8 mouse cellular contexts compared by ENCODE assay signal in the genomic region with DNA sequence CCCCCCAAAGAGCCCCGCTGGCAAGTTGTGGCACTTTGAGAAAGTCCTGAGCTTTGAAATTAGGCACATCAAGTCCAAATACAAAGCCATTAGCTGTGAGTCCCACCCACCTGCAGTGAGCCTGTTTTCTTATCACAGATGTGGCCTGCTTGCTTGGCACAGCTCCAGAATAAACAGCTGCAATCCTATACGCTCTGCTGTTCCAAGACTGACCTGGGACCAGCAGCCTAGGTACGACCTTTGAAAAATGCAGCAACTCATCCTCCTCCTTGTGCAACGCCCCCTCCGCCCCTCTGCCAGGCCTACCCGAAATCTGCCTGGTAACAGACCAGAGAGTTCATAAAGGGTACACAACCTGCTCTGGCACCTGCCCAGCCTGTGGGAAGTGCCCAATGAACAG.
A peak's percentile ranks its signal among the peaks of the same experiment; 100 is the strongest.
DNase-seq lines count a peak whose midpoint lies in the region; ATAC-seq lines count a peak whose summit lies in the region.
"Had no signal": no experiment of that assay in that cellular context is flagged by ENCODE, and none has a peak within 500 bp of the region (broad histone marks: within the 10 kb centered on the region; RNA-seq: fewer than 3 reads in every experiment).

No protein-coding gene starts in this region.

- H3K27me3 ChIP-seq in embryonic facial prominence, embryonic 11.5 days (ENCODE audit: control insufficient read depth, insufficient read depth, low read length): no peaks in the 10 kb centered on the region
- no peaks in the 10 kb centered on the region for H3K27me3 ChIP-seq in intestine, embryonic 15.5 days (replicated peaks)
- H3K27me3 ChIP-seq in lung, embryonic 16.5 days (ENCODE audit: control insufficient read depth, insufficient read depth, low read depth, low read length): no peaks in the 10 kb centered on the region
- H3K27me3 ChIP-seq: megakaryocyte, embryonic 14.5 days had no signal

- no peak overlapping the region for H3K4me2 ChIP-seq in embryonic facial prominence, embryonic 11.5 days (ENCODE audit: low read depth, low read length)
- peak overlapping the region; percentile 34 for H3K4me2 ChIP-seq in intestine, embryonic 15.5 days (replicated peaks)
- H3K4me2 ChIP-seq in lung, embryonic 16.5 days (ENCODE audit: low read depth, low read length): peak overlapping the region; percentile 25; the same call in 1 of the 2 replicates

- 0 out of 2 replicates have a peak overlapping the region, but pooled peaks have one; percentile 52 for H3K27ac ChIP-seq in embryonic facial prominence, embryonic 11.5 days (replicated peaks; ENCODE audit: low read depth, low read length)
- H3K27ac ChIP-seq in intestine, embryonic 15.5 days: peak overlapping the region; percentile 40
- no peak overlapping the region; the same call in 1 of the 2 replicates for H3K27ac ChIP-seq in lung, embryonic 16.5 days (ENCODE audit: low read length)

- no peak overlapping the region for H3K9ac ChIP-seq in embryonic facial prominence, embryonic 11.5 days (replicated peaks; ENCODE audit: low read length)
- H3K9ac ChIP-seq in intestine, embryonic 15.5 days: no peak overlapping the region; the same call in 1 of the 2 replicates
- H3K9ac ChIP-seq in lung, embryonic 16.5 days (ENCODE audit: low read length): no peak overlapping the region

- DNase-seq in embryonic facial prominence, embryonic 11.5 days (ENCODE audit: low spot score): peak; percentile 64
- DNase-seq in gastrocnemius, postnatal 25 days: peak; percentile 55
- peak; percentile 66 for DNase-seq in testis, postnatal 10 days (ENCODE audit: low spot score)
- no peak for DNase-seq in adipocyte (ENCODE audit: low spot score)

- no peaks in the 10 kb centered on the region; the same call in 1 of the 2 replicates for H3K36me3 ChIP-seq in embryonic facial prominence, embryonic 11.5 days (replicated peaks; ENCODE audit: control insufficient read depth, insufficient read depth, low read depth, low read length)
- H3K36me3 ChIP-seq in intestine, embryonic 15.5 days: no peaks in the 10 kb centered on the region
- no peaks in the 10 kb centered on the region for H3K36me3 ChIP-seq in lung, embryonic 16.5 days (ENCODE audit: control insufficient read depth, insufficient read depth, low read length)

- WGBS in embryonic facial prominence, embryonic 11.5 days: 33% methylated on average over 6 of the region's 6 CpGs
- WGBS in intestine, embryonic 15.5 days: 43% methylated on average over 6 of the region's 6 CpGs
- 47% methylated on average over 6 of the region's 6 CpGs for WGBS in lung, embryonic 16.5 days

- H3K4me3 ChIP-seq in embryonic facial prominence, embryonic 11.5 days (ENCODE audit: low read depth, low read length): no peak overlapping the region
- no peak overlapping the region for H3K4me3 ChIP-seq in intestine, embryonic 15.5 days (replicated peaks)
- no peak overlapping the region for H3K4me3 ChIP-seq in lung, embryonic 16.5 days (ENCODE audit: low read length)
- H3K4me3 ChIP-seq: megakaryocyte, embryonic 14.5 days had no signal

- peaks cover 5% of the 10 kb centered on the region for H3K4me1 ChIP-seq in embryonic facial prominence, embryonic 11.5 days (ENCODE audit: control insufficient read depth, insufficient read depth, low read length)
- peaks cover 6% of the 10 kb centered on the region; the same call in 1 of the 2 replicates for H3K4me1 ChIP-seq in intestine, embryonic 15.5 days (replicated peaks)
- peaks cover 8% of the 10 kb centered on the region; the same call in 1 of the 2 replicates for H3K4me1 ChIP-seq in lung, embryonic 16.5 days (replicated peaks; ENCODE audit: control insufficient read depth, insufficient read depth, low read length)

- no peaks in the 10 kb centered on the region for H3K9me3 ChIP-seq in embryonic facial prominence, embryonic 11.5 days (replicated peaks; ENCODE audit: control insufficient read depth, low read length)
- H3K9me3 ChIP-seq in intestine, embryonic 15.5 days: no peaks in the 10 kb centered on the region
- H3K9me3 ChIP-seq in lung, embryonic 16.5 days (ENCODE audit: control insufficient read depth, low read length): no peaks in the 10 kb centered on the region
- H3K9me3 ChIP-seq: megakaryocyte, embryonic 14.5 days had no signal

- ATAC-seq in embryonic facial prominence, embryonic 11.5 days (replicated peaks; ENCODE audit: insufficient number of reproducible peaks, low FRiP score, low TSS enrichment, low read depth): peak; percentile 66; the same call in 1 of the 2 replicates
- peak; percentile 91 for ATAC-seq in intestine, embryonic 15.5 days
- peak; percentile 52; the same call in 1 of the 2 replicates for ATAC-seq in lung, embryonic 16.5 days (ENCODE audit: low read depth)
- ATAC-seq in erythroblast, adult 5-6 weeks (replicated peaks; ENCODE audit: low FRiP score, poor library complexity, severe bottlenecking): no peak
